Mouse (Mus musculus) testis, adult 2 months (tissue): ENCODE measurements around the gene Tmem95. TPM values are rescaled to one million over a fixed set of nuclear protein-coding genes. Genes with fewer than 3 reads are reported as not detected.

Experiments used
- H3K27ac ChIP-seq: fragments of 200-500 bp; 2 replicates; pipeline ENCODE4 v1.5.1; 2012; ENCODE audit warnings: low read depth, low read length; ENCODE audit not compliant: control insufficient read depth, insufficient read depth
- H3K27me3 ChIP-seq: fragments of 200-500 bp; 2 replicates; pipeline ENCODE4 v1.6.1; 2012; ENCODE audit warnings: mild to moderate bottlenecking, low read length, moderate library complexity; ENCODE audit not compliant: control insufficient read depth, insufficient read depth
- H3K36me3 ChIP-seq: fragments of 200-500 bp; 2 replicates; pipeline ENCODE4 v1.6.1; 2012; ENCODE audit warnings: mild to moderate bottlenecking, low read length; ENCODE audit not compliant: control insufficient read depth, insufficient read depth
- H3K4me1 ChIP-seq: fragments of 200-500 bp; 2 replicates; pipeline ENCODE4 v1.6.1; 2012; ENCODE audit warnings: low read length; ENCODE audit not compliant: control insufficient read depth, insufficient read depth
- H3K4me3 ChIP-seq: fragments of 200-500 bp; 2 replicates; pipeline ENCODE4 v1.5.1; 2012; ENCODE audit warnings: low read depth, mild to moderate bottlenecking, low read length, moderate library complexity, mixed read lengths; ENCODE audit not compliant: control insufficient read depth
- CTCF ChIP-seq: fragments of 200-500 bp; IDR thresholded peaks from 2 replicates; pipeline ENCODE4 v1.5.1; 2012; ENCODE audit warnings: low read depth, mild to moderate bottlenecking, inconsistent platforms, low read length, moderate library complexity; ENCODE audit not compliant: control insufficient read depth, insufficient read depth, insufficient replicate concordance
- POLR2A ChIP-seq: fragments of 200-500 bp; IDR thresholded peaks from 2 replicates; pipeline ENCODE4 v1.6.1; 2012; ENCODE audit warnings: low read depth, mild to moderate bottlenecking, inconsistent platforms, low read length, moderate library complexity; ENCODE audit not compliant: control insufficient read depth
- polyA plus RNA-seq: library from polyadenylated mRNA; depleted of rRNA; stranded (reverse); fragments of >200 nt; gene quantifications from 2 replicates; pipeline ENCODE4 v1.2.3, GENCODE M21; 2012

Tmem95 gene
- polyA plus RNA-seq, 1 experiment = 20.8 TPM

- Histone ChIP-seq H3K4me1 (peaks cover 1% of the 10 kb centered on the region), H3K27me3 (no peaks in the 10 kb centered on the region), H3K4me3 (no peak within 1 kb of the TSS), H3K36me3 (no peaks in the 10 kb centered on the region), H3K27ac (no peak within 1 kb of the TSS)
- no peak for TF ChIP-seq POLR2A
- TF ChIP-seq CTCF = no peak
Observed at GRCm38 (mm10) chr11:69895291-69895690, 17.5 kb upstream of the Tmem95 start, which contains the start of gene Acap1. Gene Acap1 (minus strand): TSS chr11:69895539.

GRCm38 (mm10) chr11:69894671-69895070 lies 16.9 kb upstream of the Tmem95 start:
- no peak overlapping the region for H3K27ac ChIP-seq
- no peak overlapping the region for H3K4me3 ChIP-seq
- no peaks in the 10 kb centered on the region for H3K27me3 ChIP-seq
- no peaks in the 10 kb centered on the region for H3K36me3 ChIP-seq
- no peak for TF ChIP-seq POLR2A
- TF ChIP-seq CTCF = no peak
- H3K4me1 ChIP-seq = no peaks in the 10 kb centered on the region

GRCm38 (mm10) chr11:69891482-69891881 lies 13.7 kb upstream of the Tmem95 start:
- Histone ChIP-seq H3K27me3 (no peaks in the 10 kb centered on the region), H3K4me1 (no peaks in the 10 kb centered on the region), H3K4me3 (no peak overlapping the region), H3K36me3 (no peaks in the 10 kb centered on the region), H3K27ac (no peak overlapping the region)
- TF ChIP-seq POLR2A (no peak), CTCF (no peak)

DNA sequence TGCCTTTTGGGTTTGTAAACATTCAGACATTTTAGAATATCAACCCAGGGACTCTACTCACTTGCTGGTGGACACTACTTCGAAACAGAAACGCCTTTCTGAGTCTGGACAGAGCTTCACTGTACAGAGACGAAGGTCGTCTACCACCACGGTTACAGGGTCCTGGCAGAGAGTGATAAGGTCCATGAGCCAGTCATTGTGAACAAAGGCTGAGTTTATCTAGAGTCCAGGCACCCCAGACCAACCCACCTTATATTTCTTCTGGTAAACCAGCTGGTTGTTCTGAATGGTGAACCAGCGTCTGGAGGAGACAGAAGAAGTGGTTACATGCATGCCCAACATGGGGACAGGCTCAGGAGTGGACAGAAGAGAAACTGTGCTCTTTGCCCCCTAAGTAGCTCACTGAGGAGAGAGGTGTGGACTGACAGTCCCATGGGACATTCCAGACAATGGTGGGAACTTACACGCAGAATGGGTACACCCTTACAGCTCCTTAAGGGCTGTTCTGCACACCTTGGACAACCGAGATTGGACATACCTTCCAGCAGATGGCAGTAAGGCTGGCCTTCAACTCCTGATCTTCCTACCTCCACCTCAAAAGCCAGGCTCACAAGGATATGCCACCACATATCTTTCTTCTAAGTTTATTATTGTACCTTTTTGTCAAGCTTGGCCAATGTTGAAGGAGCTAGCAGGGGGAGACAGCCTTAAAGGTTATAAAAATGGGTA lies 9.3 kb upstream of the Tmem95 start:
- no peak; the same call in 1 of the 2 replicates for TF ChIP-seq CTCF
- TF ChIP-seq POLR2A = no peak
- Histone ChIP-seq H3K27me3 (no peaks in the 10 kb centered on the region), H3K36me3 (no peaks in the 10 kb centered on the region), H3K4me3 (no peak overlapping the region), H3K27ac (no peak overlapping the region), H3K4me1 (peaks cover 5% of the 10 kb centered on the region)

- no peaks in the 10 kb centered on the region for H3K36me3 ChIP-seq
- no peak for TF ChIP-seq CTCF
- no peak for TF ChIP-seq POLR2A
Observed at GRCm38 (mm10) chr11:69884663-69885062, 6.8 kb upstream of the Tmem95 start.

GRCm38 (mm10) chr11:69884240-69884639 lies 6.4 kb upstream of the Tmem95 start:
- Histone ChIP-seq H3K27me3 (no peaks in the 10 kb centered on the region), H3K4me1 (peaks cover 24% of the 10 kb centered on the region), H3K4me3 (no peak overlapping the region), H3K36me3 (no peaks in the 10 kb centered on the region), H3K27ac (no peak overlapping the region)
- no peak for TF ChIP-seq POLR2A
- TF ChIP-seq CTCF = no peak

More at GRCm38 (mm10) chr11:69884663-69885062, 6.8 kb upstream of the Tmem95 start:
- Histone ChIP-seq H3K27me3 (no peaks in the 10 kb centered on the region), H3K4me1 (peaks cover 20% of the 10 kb centered on the region), H3K4me3 (no peak overlapping the region), H3K27ac (no peak overlapping the region)

DNA sequence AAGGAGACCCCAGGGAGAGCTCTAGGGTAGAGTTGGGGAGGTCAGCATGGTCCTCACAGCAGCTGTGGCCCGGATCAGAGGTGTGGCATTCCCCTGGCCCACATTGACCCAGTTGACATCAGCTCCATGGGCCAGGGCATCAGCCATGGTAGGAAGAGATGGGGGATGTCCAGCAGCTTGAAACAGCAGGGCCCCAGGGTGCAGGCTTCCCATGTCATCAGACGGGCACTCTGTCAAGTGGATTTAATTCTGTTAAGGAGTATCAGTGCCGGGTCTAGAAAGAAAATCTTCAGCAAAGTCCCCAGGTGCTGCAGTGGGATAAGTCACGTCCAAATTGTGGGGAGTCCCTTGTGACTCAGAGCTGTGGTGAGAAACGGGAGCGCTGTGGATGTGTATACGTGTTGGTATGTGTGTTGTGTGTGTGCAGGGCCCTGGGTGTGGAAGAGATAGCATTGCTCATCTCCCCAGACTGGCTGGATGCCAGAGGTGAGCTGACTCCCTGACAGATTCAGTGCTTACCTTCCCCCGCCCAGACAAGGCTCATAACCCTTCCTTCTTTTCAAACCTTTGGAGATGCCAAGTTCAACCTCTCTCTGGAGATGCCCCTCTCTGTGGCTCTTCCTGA lies 5.8 kb upstream of the Tmem95 start:
- Histone ChIP-seq H3K4me3 (no peak overlapping the region), H3K27me3 (no peaks in the 10 kb centered on the region), H3K27ac (no peak overlapping the region), H3K36me3 (no peaks in the 10 kb centered on the region), H3K4me1 (peaks cover 24% of the 10 kb centered on the region)
- TF ChIP-seq CTCF (no peak), POLR2A (no peak)
